Mouse (Mus musculus) megakaryocyte-erythroid progenitor cell, adult 5-6 weeks (primary cell): ENCODE data around the gene Tnfaip2. TPM values are rescaled to one million over a fixed set of nuclear protein-coding genes. Genes with fewer than 3 reads are reported as not detected.

Experiments used
- ATAC-seq: replicated peaks from 2 replicates; pipeline ENCODE4 v1.8.0; 2016; ENCODE audit warnings: mild to moderate bottlenecking, inconsistent platforms; ENCODE audit not compliant: severe bottlenecking, poor library complexity, low FRiP score, low TSS enrichment
- total RNA-seq, 2 experiments: library from RNA; stranded (forward) in 1 of 2; stranded (reverse) in 1 of 2; fragments of 200-1000, 215-1000 nt in 1 of 2; fragments of >200 nt in 1 of 2; fragmentation: Nextera tagmentation in 1 of 2; gene quantifications; 2 replicates each; pipeline ENCODE4 v1.2.3; 2014 to 2017

Tnfaip2 gene
- total RNA-seq, 2 experiments from 2014 or later, result 149 to 163 TPM

- no peak for ATAC-seq
Observed at GRCm38 (mm10) chr12:111468206-111468605, 25.9 kb downstream of the Tnfaip2 start.

DNA sequence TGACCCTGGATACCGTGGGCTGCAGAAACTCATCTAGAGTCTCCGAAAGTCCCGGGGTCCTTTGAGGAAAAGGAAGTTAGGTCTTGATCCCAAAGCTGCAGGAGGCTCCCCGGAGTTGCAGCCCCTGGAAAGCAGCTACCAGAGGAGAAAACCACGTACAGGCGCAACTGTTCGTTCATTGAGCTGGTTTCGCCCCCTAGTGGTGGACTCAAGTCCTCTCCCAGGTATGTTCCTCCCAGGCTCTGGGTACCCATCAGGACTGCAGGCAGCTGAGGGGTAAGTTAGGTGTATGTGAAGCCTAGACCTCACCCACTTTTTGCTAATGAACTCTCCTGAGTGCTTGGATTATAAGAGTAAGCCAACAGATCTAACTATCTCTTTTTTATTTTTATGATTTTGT is 27.2 kb downstream of the Tnfaip2 start:
- ATAC-seq, result peak; percentile 94

- ATAC-seq, result no peak
Observed at GRCm38 (mm10) chr12:111471119-111471518, 28.9 kb downstream of the Tnfaip2 start.

DNA sequence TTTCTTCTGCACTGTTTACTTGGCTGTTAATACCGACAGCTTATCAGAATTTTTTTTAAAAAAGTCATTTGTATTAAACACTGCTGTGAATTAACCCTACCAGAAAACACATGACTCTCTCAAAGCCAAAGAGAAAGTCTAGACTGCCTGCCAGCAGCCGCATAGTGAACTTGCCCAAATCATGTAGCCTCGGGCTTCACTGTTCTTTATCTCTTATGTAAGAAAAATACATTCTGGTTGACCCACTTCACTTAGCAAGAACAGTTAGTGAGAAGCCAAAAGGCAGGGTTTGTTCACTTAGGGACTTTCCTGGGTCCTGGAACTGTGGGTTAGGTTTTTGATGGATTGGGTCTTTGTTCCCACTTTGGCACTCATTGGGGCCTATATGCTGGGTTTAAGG is 29.5 kb downstream of the Tnfaip2 start:
- no peak for ATAC-seq

GRCm38 (mm10) chr12:111472886-111473285 is 30.6 kb downstream of the Tnfaip2 start:
- no peak for ATAC-seq

- no peak for ATAC-seq
Observed at GRCm38 (mm10) chr12:111474384-111474783, 32.1 kb downstream of the Tnfaip2 start.

- peak; percentile 39; the same call in 1 of the 2 replicates for ATAC-seq
Observed at GRCm38 (mm10) chr12:111474893-111475643, 32.8 kb downstream of the Tnfaip2 start.

DNA sequence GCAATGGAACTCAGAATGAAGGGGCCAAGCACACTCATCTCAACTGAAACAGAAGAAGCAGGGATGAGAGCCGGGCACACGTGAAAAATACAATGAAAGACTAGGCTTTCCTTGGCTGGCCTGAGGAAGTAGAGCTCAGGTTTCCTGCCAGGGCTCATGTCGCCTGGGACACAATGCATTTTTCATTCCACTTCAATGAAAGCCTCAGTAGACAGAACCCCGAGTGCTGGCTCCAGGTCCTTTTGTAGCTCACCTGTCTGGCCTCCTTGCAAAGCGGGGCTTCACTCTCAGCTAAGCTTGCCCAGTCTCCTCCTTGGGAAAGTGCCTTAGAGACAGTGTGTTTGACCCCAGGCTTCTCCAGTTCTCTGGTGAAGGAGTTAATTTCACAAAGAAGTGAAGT is 36.7 kb downstream of the Tnfaip2 start:
- no peak for ATAC-seq

GRCm38 (mm10) chr12:111479917-111480316 is 37.6 kb downstream of the Tnfaip2 start:
- ATAC-seq, result peak; percentile 50; the same call in 1 of the 2 replicates

GRCm38 (mm10) chr12:111485046-111485651 is 42.9 kb downstream of the Tnfaip2 start:
- no peak for ATAC-seq

DNA sequence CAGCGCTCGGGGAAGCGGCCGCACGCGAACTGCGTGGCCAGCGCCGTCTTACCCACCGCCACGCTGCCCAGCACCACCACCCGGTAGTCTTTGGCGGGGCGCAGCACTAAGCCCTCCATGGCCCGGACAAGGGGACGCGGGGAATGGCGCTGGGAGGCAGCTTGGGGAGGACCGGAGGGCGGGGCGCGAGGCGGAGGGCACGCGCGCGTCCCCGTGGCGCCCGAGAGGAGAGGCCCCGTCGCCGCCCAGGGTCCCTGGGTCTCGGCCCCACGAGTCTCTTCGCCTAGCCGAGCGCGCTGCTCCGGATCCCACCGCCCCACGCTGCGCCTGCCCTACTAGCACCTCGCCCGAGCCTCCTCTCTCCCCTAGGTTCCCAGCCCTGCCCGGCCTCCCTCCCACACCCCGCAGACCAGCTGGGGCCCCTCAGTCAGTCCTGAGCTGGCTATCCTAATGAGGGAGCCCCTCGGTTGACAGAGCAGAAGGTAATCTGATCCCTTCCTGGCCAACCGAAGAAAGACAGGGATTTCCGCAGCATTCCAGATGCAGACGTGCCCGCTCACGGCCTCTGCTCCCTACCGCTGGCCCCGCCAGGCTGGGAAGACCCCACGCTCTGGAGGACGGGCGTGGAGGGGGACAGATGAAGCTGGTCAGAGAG is 43.5 kb downstream of the Tnfaip2 start, which contains the start of gene Gm266:
Gm266 (minus strand) TSS at position 172 of the 655 bp plus-strand sequence.
- no peak for ATAC-seq

DNA sequence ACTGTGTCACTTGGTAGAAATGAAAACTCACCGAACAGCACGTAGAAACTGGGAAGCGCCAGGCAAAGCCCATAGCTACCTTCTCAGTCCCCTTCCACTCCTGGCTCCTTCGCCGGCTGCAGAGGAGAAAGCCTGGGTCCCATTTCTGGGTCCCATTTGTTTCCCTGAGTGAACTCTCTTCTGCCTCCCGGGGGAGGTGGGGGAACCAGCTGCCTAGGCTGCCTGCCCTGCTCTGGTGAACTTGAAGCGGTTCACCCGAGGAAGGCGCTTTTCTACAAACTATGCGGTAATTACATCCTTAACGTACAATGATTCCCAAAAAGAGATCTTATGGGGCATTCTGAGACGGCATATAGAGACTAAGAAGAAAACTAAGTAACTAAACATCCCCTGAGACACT is 44.2 kb downstream of the Tnfaip2 start:
- no peak for ATAC-seq

GRCm38 (mm10) chr12:111489261-111489865 is 47.1 kb downstream of the Tnfaip2 start:
- ATAC-seq, result no peak

GRCm38 (mm10) chr12:111494931-111495330 is 52.7 kb downstream of the Tnfaip2 start:
- ATAC-seq, result no peak

GRCm38 (mm10) chr12:111497076-111497475 is 54.8 kb downstream of the Tnfaip2 start:
- no peak for ATAC-seq

DNA sequence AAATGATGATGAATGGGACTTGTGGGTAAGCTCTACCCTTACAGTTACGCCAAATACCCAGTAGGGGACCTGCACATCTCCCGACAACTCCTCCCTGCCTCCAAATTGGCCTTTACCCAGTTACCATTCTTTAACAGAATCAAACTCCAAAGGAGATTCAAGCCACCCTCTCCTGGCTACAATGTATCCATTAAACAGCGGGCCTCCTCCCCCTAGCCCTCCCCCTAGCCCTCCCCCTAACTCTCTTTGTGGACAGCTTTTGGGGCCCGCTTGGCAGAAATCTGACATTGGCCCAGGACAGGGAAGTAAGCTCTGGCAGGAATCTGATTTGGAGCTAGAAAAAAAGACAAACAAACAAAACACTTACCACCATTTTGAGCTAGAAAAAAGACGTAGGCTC is 57.3 kb downstream of the Tnfaip2 start:
- ATAC-seq, result no peak

- ATAC-seq, result no peak
Observed at GRCm38 (mm10) chr12:111500725-111501124, 58.5 kb downstream of the Tnfaip2 start.

GRCm38 (mm10) chr12:111503063-111503567 is 60.8 kb downstream of the Tnfaip2 start:
- no peak for ATAC-seq

DNA sequence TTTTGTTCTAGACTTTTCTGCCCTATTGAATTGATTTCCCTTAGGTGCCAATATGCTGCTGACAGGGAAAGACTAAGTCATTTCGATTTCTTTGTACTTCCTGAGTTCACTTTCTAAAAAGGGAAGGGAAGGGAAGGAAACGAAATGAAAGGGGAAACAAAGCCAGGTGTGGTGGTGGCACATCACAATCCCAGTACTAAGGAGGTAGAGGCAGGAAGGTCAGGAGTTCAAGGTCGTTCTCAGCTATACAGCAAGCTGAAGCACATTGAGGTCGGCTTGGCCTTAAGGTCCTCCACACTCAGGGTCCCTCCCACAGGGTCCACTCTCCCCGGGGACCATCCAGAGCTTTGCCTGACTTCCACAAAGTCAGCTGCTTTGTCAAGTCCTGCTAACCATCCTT is 61.3 kb downstream of the Tnfaip2 start:
- no peak for ATAC-seq
